Mouse (Mus musculus) E14TG2a.4 (cell line): Measurements from ENCODE around the gene Kcnc2.

Experiments
- CTCF ChIP-seq: conservative IDR thresholded peaks from 2 replicates; pipeline ENCODE4 v1.5.1; 2014; ENCODE audit warnings: low read length
- NANOG ChIP-seq: IDR thresholded peaks from 2 replicates; pipeline ENCODE4 v1.6.1; 2014; ENCODE audit warnings: borderline replicate concordance, low read length, mixed read lengths
- POU5F1 ChIP-seq: IDR thresholded peaks from 2 replicates; pipeline ENCODE4 v1.6.1; 2014; ENCODE audit warnings: low read length, borderline replicate concordance

GRCm38 (mm10) chr10:112270887-112271802 is at the start of gene Kcnc2:
- TF ChIP-seq CTCF (no peak), POU5F1 (no peak), NANOG (no peak)
